Comparison of ENCODE assay signal across 8 mouse cellular contexts in the genomic region with DNA sequence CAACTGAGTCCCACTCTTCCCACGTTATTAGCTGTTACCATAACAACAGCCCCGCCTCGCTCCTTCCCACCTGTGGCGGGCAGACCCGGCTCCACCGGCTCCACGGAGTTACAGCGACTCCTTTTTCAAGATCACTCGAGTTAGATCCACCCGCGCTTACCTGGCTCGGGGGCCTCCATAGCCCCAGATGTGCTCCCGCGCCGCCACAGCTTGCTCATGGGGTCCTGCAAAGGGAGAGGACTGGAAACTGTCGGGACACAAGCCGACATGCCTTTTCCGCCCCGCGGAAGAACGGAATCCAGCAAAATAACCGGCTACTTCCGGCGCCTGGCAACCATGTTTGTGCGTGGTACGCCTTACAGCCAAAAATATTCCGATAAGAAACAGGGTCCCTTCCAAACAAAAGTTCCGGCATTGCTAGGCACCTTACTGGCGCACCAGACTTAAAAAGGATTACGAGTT. TPM values are rescaled to one million over a fixed set of nuclear protein-coding genes. Genes with fewer than 3 reads are reported as not detected.
A peak's percentile ranks its signal among the peaks of the same experiment; 100 is the strongest.
DNase-seq lines count a peak whose midpoint lies in the region; ATAC-seq and TF ChIP-seq lines count a peak whose summit lies in the region.

No protein-coding gene starts in this region.

- no peak overlapping the region for H3K27ac ChIP-seq in ES-E14 (ENCODE audit: insufficient read depth, low read depth, low read length, poor library complexity, severe bottlenecking)
- peak overlapping the region; percentile 71 for H3K27ac ChIP-seq in forebrain, embryonic 15.5 days (replicated peaks)
- H3K27ac ChIP-seq in lung, embryonic 15.5 days, result peak overlapping the region; percentile 60

- intact Hi-C loops in heart, postnatal 36 days (cut with DNase I), result no loop called here

- WGBS in forebrain, embryonic 15.5 days, result 0% methylated on average over 30 of the region's 30 CpGs
- under 1% methylated on average over 30 of the region's 30 CpGs for WGBS in lung, embryonic 15.5 days

- H3K27me3 ChIP-seq in forebrain, embryonic 15.5 days, result no peaks in the 10 kb centered on the region
- H3K27me3 ChIP-seq in lung, embryonic 15.5 days, result no peaks in the 10 kb centered on the region

- H3K36me3 ChIP-seq in ES-E14 (ENCODE audit: control insufficient read depth, insufficient read depth, low read length, poor library complexity, severe bottlenecking), result no peaks in the 10 kb centered on the region
- no peaks in the 10 kb centered on the region for H3K36me3 ChIP-seq in forebrain, embryonic 15.5 days
- no peaks in the 10 kb centered on the region for H3K36me3 ChIP-seq in lung, embryonic 15.5 days

- peak overlapping the region; percentile 91 to 94 for H3K4me3 ChIP-seq in ES-E14 (ENCODE audit: insufficient read depth in 1 of 2, low read depth in 1 of 2, low read length in 2 of 2, poor library complexity in 1 of 2, severe bottlenecking in 1 of 2)
- H3K4me3 ChIP-seq in forebrain, embryonic 15.5 days, result peak overlapping the region; percentile 91
- peak overlapping the region; percentile 68 for H3K4me3 ChIP-seq in lung, embryonic 15.5 days

- peak overlapping the region; percentile 89 for H3K9ac ChIP-seq in ES-E14 (ENCODE audit: insufficient read depth, low read depth, low read length, poor library complexity, severe bottlenecking)
- H3K9ac ChIP-seq in forebrain, embryonic 15.5 days (replicated peaks), result peak overlapping the region; percentile 70
- peak overlapping the region; percentile 65 for H3K9ac ChIP-seq in lung, embryonic 15.5 days

- peak overlapping the region; percentile 92 for H3K4me2 ChIP-seq in forebrain, embryonic 15.5 days (replicated peaks)
- peak overlapping the region; percentile 94 for H3K4me2 ChIP-seq in lung, embryonic 15.5 days

- peak; percentile 93 for DNase-seq in ES-E14 (ENCODE audit: low read depth, low spot score)
- DNase-seq in cerebellum, adult 11-12 months, result peak; percentile 90
- peak; percentile 88 to 92 for DNase-seq in heart, postnatal 36 days
- DNase-seq in layer of hippocampus, adult 8-10 months (ENCODE audit: low spot score in 2 of 2), result peak; percentile 89 to 91
- DNase-seq in ovary, adult 18-20 months (ENCODE audit: low spot score), result peak; percentile 89
- DNase-seq in thymus, postnatal 0 days (ENCODE audit: low spot score), result peak; percentile 96

- H3K9me3 ChIP-seq in ES-E14 (ENCODE audit: control insufficient read depth, insufficient read depth, low read depth, low read length), result no peaks in the 10 kb centered on the region
- H3K9me3 ChIP-seq in forebrain, embryonic 15.5 days, result no peaks in the 10 kb centered on the region
- no peaks in the 10 kb centered on the region for H3K9me3 ChIP-seq in lung, embryonic 15.5 days

- ATAC-seq in forebrain, embryonic 15.5 days (replicated peaks), result peak; percentile 5
- no peak; the same call in 1 of the 2 replicates for ATAC-seq in lung, embryonic 15.5 days (ENCODE audit: borderline replicate concordance, extremely low read depth, low FRiP score, low TSS enrichment)

- in situ Hi-C loops in ES-E14 (cut with MboI; ENCODE audit: low sequenced_read_pairs in 2 of 2, unreplicated experiment in 2 of 2), result no loop called here

- peaks cover 0 to 3% of the 10 kb centered on the region in 2 experiments; a peak in 2 of 4 replicates for H3K4me1 ChIP-seq in ES-E14 (ENCODE audit: control insufficient read depth in 2 of 2, insufficient read depth in 2 of 2, low read length in 2 of 2, poor library complexity in 1 of 2)
- peaks cover 41% of the 10 kb centered on the region for H3K4me1 ChIP-seq in forebrain, embryonic 15.5 days
- peaks cover 37% of the 10 kb centered on the region for H3K4me1 ChIP-seq in lung, embryonic 15.5 days

TF ChIP-seq in ES-E14, 5 proteins besides CTCF, POLR2A, EP300 and RAD21:
- no peak for TF ChIP-seq ZC3H11A (IDR thresholded peaks at IDR 0.05; ENCODE audit: borderline replicate concordance, low read depth, low read length)
- peak; percentile 90 for TF ChIP-seq HCFC1 (IDR thresholded peaks at IDR 0.05; ENCODE audit: borderline replicate concordance, insufficient read depth, low read length)
- peak; percentile 71 for TF ChIP-seq CHD2 (IDR thresholded peaks at IDR 0.05; ENCODE audit: low read depth, low read length)

RNA-seq across cellular contexts. Expression of a gene that starts 0.3 kb away (rescaled TPM):
- 19.2 and 21.2 TPM in 2 replicates for total RNA-seq in ES-E14 (2012; rRNA removed)
- polyA plus RNA-seq in forebrain, embryonic 15.5 days (2015; fragmentation: Nextera tagmentation; extraction: Ambion mirVana), result 15.6 and 16.5 TPM in 2 replicates
- total RNA-seq in heart, postnatal 36 days (2021), result 10 to 100 TPM; 14.5 to 16.0 TPM
- total RNA-seq in layer of hippocampus, adult 8-10 months (2022), result 10 to 100 TPM; 20.6 to 29.8 (median 26.7) TPM
- 13.5 and 15.2 TPM in 2 replicates for polyA plus RNA-seq in lung, embryonic 15.5 days (2015; fragmentation: Nextera tagmentation; extraction: Ambion mirVana)
- 17.7 and 17.9 TPM in 2 replicates for polyA plus RNA-seq in thymus, postnatal 0 days (2015; fragmentation: Nextera tagmentation; extraction: Ambion mirVana)

RNA-seq across cellular contexts. Expression of a gene that starts 3.5 kb away (rescaled TPM):
- 47.5 and 63.8 TPM in 2 replicates for total RNA-seq in ES-E14 (2012; rRNA removed)
- polyA plus RNA-seq in forebrain, embryonic 15.5 days (2015; fragmentation: Nextera tagmentation; extraction: Ambion mirVana), result 229 and 231 TPM in 2 replicates
- total RNA-seq in heart, postnatal 36 days (2021), result 10 to 100 TPM; 71.0 to 71.7 TPM
- 10 to 100 TPM; 47.2 to 57.7 (median 52.1) TPM for total RNA-seq in layer of hippocampus, adult 8-10 months (2022)
- polyA plus RNA-seq in lung, embryonic 15.5 days (2015; fragmentation: Nextera tagmentation; extraction: Ambion mirVana), result 119 and 120 TPM in 2 replicates
- polyA plus RNA-seq in thymus, postnatal 0 days (2015; fragmentation: Nextera tagmentation; extraction: Ambion mirVana), result 69.7 and 71.1 TPM in 2 replicates

RNA-seq across cellular contexts. Expression of a gene that starts 9.6 kb away (rescaled TPM):
- 42.3 and 92.6 TPM in 2 replicates for total RNA-seq in ES-E14 (2012; rRNA removed)
- polyA plus RNA-seq in forebrain, embryonic 15.5 days (2015; fragmentation: Nextera tagmentation; extraction: Ambion mirVana), result 24.2 and 26.7 TPM in 2 replicates
- total RNA-seq in heart, postnatal 36 days (2021), result 1 to 10 TPM; 8.2 to 8.8 TPM
- 10 to 100 TPM; 23.7 to 30.1 (median 28.2) TPM for total RNA-seq in layer of hippocampus, adult 8-10 months (2022)
- polyA plus RNA-seq in lung, embryonic 15.5 days (2015; fragmentation: Nextera tagmentation; extraction: Ambion mirVana), result 54.5 and 54.8 TPM in 2 replicates
- polyA plus RNA-seq in thymus, postnatal 0 days (2015; fragmentation: Nextera tagmentation; extraction: Ambion mirVana), result 39.9 and 42.0 TPM in 2 replicates

RNA-seq across cellular contexts. Expression of a gene that starts 10.4 kb away (rescaled TPM):
- total RNA-seq in ES-E14 (2012; rRNA removed), result 20.0 and 32.4 TPM in 2 replicates
- 6.1 and 7.0 TPM in 2 replicates for polyA plus RNA-seq in forebrain, embryonic 15.5 days (2015; fragmentation: Nextera tagmentation; extraction: Ambion mirVana)
- total RNA-seq in heart, postnatal 36 days (2021), result 1 to 10 TPM; 4.6 to 5.5 TPM
- total RNA-seq in layer of hippocampus, adult 8-10 months (2022), result 10 to 100 TPM; 75.6 to 85.0 (median 80.3) TPM
- 35.3 and 39.9 TPM in 2 replicates for polyA plus RNA-seq in lung, embryonic 15.5 days (2015; fragmentation: Nextera tagmentation; extraction: Ambion mirVana)
- polyA plus RNA-seq in thymus, postnatal 0 days (2015; fragmentation: Nextera tagmentation; extraction: Ambion mirVana), result 29.1 and 30.9 TPM in 2 replicates

RNA-seq across cellular contexts. Expression of a gene that starts 16.0 kb away (rescaled TPM):
- total RNA-seq in ES-E14 (2012; rRNA removed), result 50.5 and 53.9 TPM in 2 replicates
- 121 and 126 TPM in 2 replicates for polyA plus RNA-seq in forebrain, embryonic 15.5 days (2015; fragmentation: Nextera tagmentation; extraction: Ambion mirVana)
- total RNA-seq in heart, postnatal 36 days (2021), result 100 to 1,000 TPM; 123 to 132 TPM
- total RNA-seq in layer of hippocampus, adult 8-10 months (2022), result 10 to 100 TPM; 52.2 to 63.0 (median 61.9) TPM
- 128 and 145 TPM in 2 replicates for polyA plus RNA-seq in lung, embryonic 15.5 days (2015; fragmentation: Nextera tagmentation; extraction: Ambion mirVana)
- polyA plus RNA-seq in thymus, postnatal 0 days (2015; fragmentation: Nextera tagmentation; extraction: Ambion mirVana), result 101 and 107 TPM in 2 replicates
